Mouse (Mus musculus) forelimb bud, embryonic 11.5 days (tissue): ENCODE results near the gene Litaf.
A peak's percentile ranks its signal among the peaks of the same experiment; 100 is the strongest.
"Not testable (repeated sequence)": the region's sequence is repeated elsewhere in the genome, so short reads cannot be mapped to it uniquely, and the experiment has no call there.

ENCODE experiments used
- DNase-seq: peaks from one replicate; pipeline ENCODE4 v3.0.0-alpha.2; 2012; ENCODE audit warnings: low read depth, low spot score

Gene Litaf

GRCm38 (mm10) chr16:11022113-11022489 is 43.9 kb downstream of the Litaf start:
- no peak for DNase-seq

- DNase-seq, result no peak
These were observed 44.4 kb downstream of the Litaf start for GRCm38 (mm10) chr16:11021403-11022112.

GRCm38 (mm10) chr16:11017807-11018595 is 48.0 kb downstream of the Litaf start:
- DNase-seq, result no peak

GRCm38 (mm10) chr16:11016353-11016752 is 49.6 kb downstream of the Litaf start:
- no peak for DNase-seq

- DNase-seq, result no peak
These were observed 51.5 kb downstream of the Litaf start for GRCm38 (mm10) chr16:11014407-11014806.

- DNase-seq, result not testable (repeated sequence)
These were observed 52.4 kb downstream of the Litaf start for GRCm38 (mm10) chr16:11013464-11014147.

GRCm38 (mm10) chr16:11012571-11013463 is 53.1 kb downstream of the Litaf start:
- no peak for DNase-seq

- DNase-seq, result no peak
These were observed 54.0 kb downstream of the Litaf start for GRCm38 (mm10) chr16:11011939-11012338.

GRCm38 (mm10) chr16:11011206-11011605 is 54.8 kb downstream of the Litaf start:
- no peak for DNase-seq

GRCm38 (mm10) chr16:11010270-11010669 is 55.7 kb downstream of the Litaf start:
- DNase-seq, result no peak

- DNase-seq, result peak; percentile 86
These were observed 57.6 kb downstream of the Litaf start for GRCm38 (mm10) chr16:11008162-11008991.

GRCm38 (mm10) chr16:11006100-11006499 is 59.9 kb downstream of the Litaf start:
- no peak for DNase-seq

GRCm38 (mm10) chr16:11001703-11002659 is 64.0 kb downstream of the Litaf start:
- DNase-seq, result no peak

- DNase-seq, result no peak
These were observed 66.1 kb downstream of the Litaf start for GRCm38 (mm10) chr16:10999809-11000208.

GRCm38 (mm10) chr16:10998224-10998623 is 67.7 kb downstream of the Litaf start:
- DNase-seq, result no peak

- no peak for DNase-seq
These were observed 69.4 kb downstream of the Litaf start for GRCm38 (mm10) chr16:10996576-10996975.

GRCm38 (mm10) chr16:10993032-10993744 is 72.8 kb downstream of the Litaf start:
- peak; percentile 92 for DNase-seq
